Mouse (Mus musculus) ES-Bruce4 (cell line): ENCODE data around the gene Sp9.

Experiments
- CTCF ChIP-seq: IDR thresholded peaks from one replicate; pipeline ENCODE4 v1.8.1; 2011; ENCODE audit warnings: low read depth, low read length
- POLR2A ChIP-seq: IDR thresholded peaks from one replicate; pipeline ENCODE4 v1.8.1; 2011; ENCODE audit warnings: low read length; ENCODE audit not compliant: insufficient read depth

DNA sequence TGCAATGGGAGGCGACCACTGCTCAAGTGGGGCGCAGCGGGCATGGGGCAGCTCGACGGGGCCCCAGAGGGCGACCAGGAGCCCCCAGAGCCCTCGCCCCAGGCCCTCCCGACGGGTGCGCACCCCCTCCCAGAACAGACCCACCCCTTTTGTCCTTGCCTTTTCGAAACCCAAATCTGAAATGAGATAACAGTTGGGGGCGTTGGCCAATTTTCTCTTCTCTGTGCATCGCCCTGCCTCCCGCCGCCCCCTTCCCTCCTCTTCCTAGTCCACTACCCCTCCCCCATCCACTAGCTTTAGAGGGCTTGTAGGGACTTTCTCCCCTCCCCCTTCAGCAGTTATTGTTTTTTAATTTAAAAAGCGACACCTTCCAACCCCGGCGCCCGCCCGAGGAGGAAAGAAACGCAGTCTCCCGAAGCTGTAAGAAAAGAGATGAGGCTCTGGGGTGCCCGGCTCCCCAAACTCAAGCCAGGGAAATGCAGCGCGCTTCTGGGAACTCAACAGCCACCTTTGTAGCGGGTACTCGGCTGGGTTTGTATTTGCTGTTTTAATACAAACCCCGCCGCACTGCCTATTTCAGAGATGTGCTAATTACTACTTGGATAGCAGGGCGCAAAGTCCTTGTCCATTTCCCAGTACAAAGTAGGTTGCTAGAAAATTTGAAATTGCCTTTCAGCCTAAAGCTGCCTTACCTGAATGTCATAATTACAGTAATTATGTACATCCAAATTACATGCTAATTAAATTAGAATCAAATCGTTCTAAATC is 7.7 kb downstream of the Sp9 start:
- TF ChIP-seq POLR2A (no peak), CTCF (no peak)
